Mouse (Mus musculus): ENCODE data around the gene Slc6a4. TPM values are rescaled to one million over a fixed set of nuclear protein-coding genes. Genes with fewer than 3 reads are reported as not detected.

The Slc6a4 gene
- polyA plus RNA-seq (2017; shearing (Covaris generic)) = 0.12 TPM

GRCm38 (mm10) chr11:76997916-76998704, at the start of gene Slc6a4:
Gene Slc6a4 (plus strand): TSS chr11:76998603.

GRCm38 (mm10) chr11:77078273-77079134, 80.1 kb downstream of the Slc6a4 start, which contains the start of gene Nsrp1:
Gene Nsrp1 (minus strand): TSS chr11:77078435.

Other genes with a start within 250 kb of the Slc6a4 start
- 82.0 TPM for gene Gosr1, start 235.0 kb upstream of the Slc6a4 start, polyA plus RNA-seq (2017; shearing (Covaris generic))
- 1.7 TPM for gene Cpd, start 151.6 kb upstream of the Slc6a4 start, polyA plus RNA-seq (2017; shearing (Covaris generic))
- 0.89 TPM for gene Tmigd1, start 96.4 kb upstream of the Slc6a4 start, polyA plus RNA-seq (2017; shearing (Covaris generic))
- gene Blmh, start 73.8 kb upstream of the Slc6a4 start, polyA plus RNA-seq (2017; shearing (Covaris generic)) = 91.7 TPM
- gene Nsrp1, start 79.8 kb downstream of the Slc6a4 start, polyA plus RNA-seq (2017; shearing (Covaris generic)) = 49.7 TPM
- 0.11 TPM for gene Efcab5, start 190.4 kb downstream of the Slc6a4 start, polyA plus RNA-seq (2017; shearing (Covaris generic))
- 172 TPM for gene Ssh2, start 217.7 kb downstream of the Slc6a4 start, polyA plus RNA-seq (2017; shearing (Covaris generic))

All from CD4-positive, CD25-positive, alpha-beta regulatory T cell, adult 9 weeks (primary cell).